Mouse (Mus musculus): ENCODE measurements at regions not wholly inside any gene's neighbourhood (a gene's known extent, or its start where the extent isn't known, plus 50 kb on each side); places are given as distances from the start of the nearest gene placed in this dataset.

DNA sequence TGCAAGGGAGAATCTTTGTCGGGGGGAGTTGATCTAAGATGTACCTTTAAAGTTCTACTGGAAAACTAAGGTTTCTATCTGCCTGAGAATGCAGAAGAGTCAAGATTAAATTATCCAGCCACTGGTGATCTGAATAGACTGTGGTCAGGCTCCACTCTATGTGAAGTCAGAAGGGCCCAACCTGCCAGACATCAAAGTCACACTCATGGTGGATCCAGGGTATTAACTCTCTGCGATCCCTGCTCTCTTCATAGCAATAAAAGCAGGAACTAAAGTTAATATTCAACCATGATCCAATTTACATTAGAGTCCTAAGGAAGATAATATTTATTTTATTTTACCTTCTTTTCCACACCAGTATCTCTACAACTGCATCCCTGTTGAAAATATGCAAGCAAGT is 242.5 kb downstream of the Efnb2 start:
- H3K27me3 ChIP-seq (replicated peaks) = no peaks in the 10 kb centered on the region
- no peak for TF ChIP-seq GATA1 (IDR thresholded peaks at IDR 0.05; ENCODE audit: borderline replicate concordance, low read length)
- no peak for TF ChIP-seq FLI1 (IDR thresholded peaks at IDR 0.05; ENCODE audit: low read length)
- H3K9me3 ChIP-seq = no peaks in the 10 kb centered on the region
- H3K36me3 ChIP-seq (replicated peaks; ENCODE audit: low read length) = no peaks in the 10 kb centered on the region
- H3K4me1 ChIP-seq = peaks cover 14% of the 10 kb centered on the region
- no peak overlapping the region for H3K4me3 ChIP-seq (replicated peaks)

DNA sequence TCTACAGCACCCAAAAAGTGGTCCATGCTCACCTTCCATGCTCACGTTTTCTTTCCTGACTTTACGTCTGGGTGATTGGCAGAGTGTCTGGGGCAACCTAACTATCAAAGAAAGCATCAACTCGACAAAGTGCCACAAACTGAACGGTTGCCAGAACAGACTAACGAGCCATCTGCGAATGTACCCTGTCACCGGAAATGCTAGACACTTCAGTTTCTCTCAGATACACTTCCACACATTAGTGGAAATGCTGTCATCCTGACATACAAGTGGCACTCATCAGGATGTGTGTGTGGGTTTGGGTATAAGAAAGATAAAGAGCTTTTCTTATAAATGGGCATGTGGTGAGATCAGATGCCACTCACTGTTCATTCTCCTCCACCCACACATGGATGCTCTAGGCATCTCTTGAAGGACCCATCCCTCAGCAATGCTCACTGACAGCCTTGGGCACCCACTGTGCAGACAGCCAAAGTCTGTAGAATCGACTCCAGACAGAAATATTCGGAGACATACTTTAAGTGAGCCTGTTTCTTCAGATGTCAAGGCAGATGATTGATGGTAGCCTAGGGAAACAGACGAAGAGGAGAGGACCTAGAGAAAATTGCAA is 244.8 kb downstream of the Efnb2 start:
- TF ChIP-seq FLI1 (IDR thresholded peaks at IDR 0.05; ENCODE audit: low read length) (no peak), GATA1 (IDR thresholded peaks at IDR 0.05; ENCODE audit: borderline replicate concordance, low read length) (no peak)
- Histone ChIP-seq H3K4me3 (replicated peaks) (peak overlapping the region; percentile 1), H3K36me3 (replicated peaks; ENCODE audit: low read length) (no peaks in the 10 kb centered on the region), H3K4me1 (peaks cover 14% of the 10 kb centered on the region), H3K27me3 (replicated peaks) (no peaks in the 10 kb centered on the region), H3K9me3 (no peaks in the 10 kb centered on the region)

DNA sequence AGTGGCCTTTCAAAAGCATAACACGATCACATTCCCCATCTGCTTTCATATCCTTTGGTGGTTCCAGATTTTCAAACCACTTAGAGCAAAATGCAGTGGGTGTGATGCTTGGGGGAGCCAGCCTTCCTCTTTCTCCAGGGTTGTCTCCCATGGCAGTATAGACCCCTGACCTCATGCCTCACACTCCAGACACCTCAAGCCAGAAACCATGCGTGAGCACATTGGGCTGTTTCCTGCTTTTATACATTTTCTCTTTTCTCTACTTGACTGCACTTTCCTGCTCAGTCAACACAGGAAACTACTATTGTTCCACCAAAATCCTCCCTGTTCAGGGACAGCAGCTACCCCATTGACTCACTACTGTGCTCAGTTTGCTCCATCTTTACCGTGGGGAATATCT is 253.7 kb downstream of the Efnb2 start:
- no peaks in the 10 kb centered on the region for H3K36me3 ChIP-seq (replicated peaks; ENCODE audit: low read length)
- peaks cover 11% of the 10 kb centered on the region for H3K9me3 ChIP-seq
- H3K27me3 ChIP-seq (replicated peaks) = no peaks in the 10 kb centered on the region
- no peak overlapping the region for H3K4me3 ChIP-seq (replicated peaks)
- H3K4me1 ChIP-seq = no peaks in the 10 kb centered on the region
- TF ChIP-seq GATA1 (IDR thresholded peaks at IDR 0.05; ENCODE audit: borderline replicate concordance, low read length) (no peak), FLI1 (IDR thresholded peaks at IDR 0.05; ENCODE audit: low read length) (no peak)

DNA sequence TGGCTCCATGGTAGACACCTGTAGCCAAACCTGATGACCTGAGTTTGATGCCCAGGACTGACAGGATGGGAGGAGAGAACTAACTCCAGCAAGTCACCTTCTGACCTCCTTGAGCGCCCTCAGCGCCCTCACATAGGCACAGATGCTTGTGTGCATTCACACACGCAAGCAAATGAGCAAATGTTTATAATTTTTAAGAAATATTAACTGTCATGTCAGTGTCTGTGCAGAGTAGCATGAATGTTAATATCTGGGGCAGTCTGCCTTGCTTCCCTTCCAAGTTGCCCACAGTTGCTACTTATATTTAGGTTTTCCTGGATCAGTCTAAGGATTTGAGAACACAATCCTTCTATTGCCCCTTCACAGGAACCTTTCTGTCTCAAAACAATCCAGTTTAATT is 257.6 kb downstream of the Efnb2 start:
- Histone ChIP-seq H3K36me3 (replicated peaks; ENCODE audit: low read length) (no peaks in the 10 kb centered on the region), H3K4me1 (no peaks in the 10 kb centered on the region), H3K9me3 (peaks cover 3% of the 10 kb centered on the region), H3K27me3 (replicated peaks) (no peaks in the 10 kb centered on the region), H3K4me3 (replicated peaks) (no peak overlapping the region)
- no peak for TF ChIP-seq GATA1 (IDR thresholded peaks at IDR 0.05; ENCODE audit: borderline replicate concordance, low read length)
- TF ChIP-seq FLI1 (IDR thresholded peaks at IDR 0.05; ENCODE audit: low read length) = no peak

DNA sequence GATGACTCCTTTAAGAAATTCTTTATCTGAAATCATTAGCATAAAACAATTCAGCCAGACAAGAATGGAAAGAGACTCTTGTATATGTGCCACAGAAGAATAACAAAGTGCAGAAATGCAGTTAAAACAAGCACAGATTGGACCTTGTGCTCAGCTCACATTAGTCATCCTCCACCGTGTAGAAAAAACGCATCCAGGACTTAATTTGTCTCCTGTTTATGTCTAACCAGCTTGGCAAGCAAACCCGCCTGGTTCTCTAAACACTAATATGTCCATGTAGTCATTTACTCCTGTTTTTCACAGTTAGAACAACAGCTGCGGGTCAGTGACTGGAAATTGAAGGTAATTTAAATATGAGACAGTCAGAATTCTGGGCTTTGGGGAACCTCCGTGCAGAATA is 268.7 kb downstream of the Efnb2 start:
- Histone ChIP-seq H3K27me3 (replicated peaks) (no peaks in the 10 kb centered on the region), H3K9me3 (peaks cover 6% of the 10 kb centered on the region; the same call in 1 of the 2 replicates), H3K4me3 (replicated peaks) (no peak overlapping the region), H3K36me3 (replicated peaks; ENCODE audit: low read length) (no peaks in the 10 kb centered on the region), H3K4me1 (no peaks in the 10 kb centered on the region)
- TF ChIP-seq GATA1 (IDR thresholded peaks at IDR 0.05; ENCODE audit: borderline replicate concordance, low read length) = no peak
- TF ChIP-seq FLI1 (IDR thresholded peaks at IDR 0.05; ENCODE audit: low read length) = no peak

DNA sequence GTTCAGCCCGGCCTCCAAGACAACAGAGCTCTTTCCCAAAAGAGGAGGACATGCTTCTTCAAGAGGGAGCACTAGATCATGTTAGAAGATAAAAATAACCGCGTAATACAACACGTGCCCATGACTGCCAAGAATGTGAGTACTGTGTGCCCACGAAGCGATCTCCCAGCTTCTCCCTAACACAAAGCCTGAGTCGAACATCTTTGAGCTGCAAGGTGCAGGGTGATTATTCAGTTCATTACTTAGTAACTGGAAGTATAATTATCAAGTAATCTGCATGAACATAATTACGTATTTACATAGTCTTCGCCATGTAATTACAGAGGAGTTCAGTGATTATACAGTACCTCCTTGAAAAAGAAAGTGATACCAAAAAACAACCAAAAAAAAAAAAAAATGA is 269.7 kb downstream of the Efnb2 start:
- Histone ChIP-seq H3K4me1 (no peaks in the 10 kb centered on the region), H3K4me3 (replicated peaks) (no peak overlapping the region), H3K27me3 (replicated peaks) (no peaks in the 10 kb centered on the region), H3K9me3 (peaks cover 6% of the 10 kb centered on the region; the same call in 1 of the 2 replicates), H3K36me3 (replicated peaks; ENCODE audit: low read length) (no peaks in the 10 kb centered on the region)
- no peak for TF ChIP-seq GATA1 (IDR thresholded peaks at IDR 0.05; ENCODE audit: borderline replicate concordance, low read length)
- no peak for TF ChIP-seq FLI1 (IDR thresholded peaks at IDR 0.05; ENCODE audit: low read length)

DNA sequence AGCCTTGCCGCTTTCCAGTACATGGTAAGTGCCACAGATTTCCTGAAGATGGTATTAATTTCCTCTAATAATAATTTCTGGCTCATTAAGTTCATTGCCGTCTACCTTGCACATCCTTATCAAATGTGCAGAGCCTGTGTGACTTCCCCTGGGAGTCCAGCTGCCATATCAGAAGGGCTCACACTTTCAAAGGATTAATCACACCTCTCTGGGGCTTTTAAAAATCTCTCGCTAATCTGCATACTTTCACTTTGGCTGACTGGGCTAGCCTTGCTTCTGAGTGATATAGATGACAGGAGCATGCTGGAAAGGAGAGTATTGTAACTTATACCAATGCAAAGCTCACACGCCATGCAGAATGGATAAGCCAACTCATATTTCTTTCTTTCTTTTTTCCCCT is 282.8 kb downstream of the Efnb2 start:
- Histone ChIP-seq H3K4me1 (no peaks in the 10 kb centered on the region), H3K27me3 (replicated peaks) (no peaks in the 10 kb centered on the region), H3K4me3 (replicated peaks) (no peak overlapping the region), H3K9me3 (peaks cover 5% of the 10 kb centered on the region; the same call in 1 of the 2 replicates), H3K36me3 (replicated peaks; ENCODE audit: low read length) (no peaks in the 10 kb centered on the region)
- TF ChIP-seq FLI1 (IDR thresholded peaks at IDR 0.05; ENCODE audit: low read length) (no peak), GATA1 (IDR thresholded peaks at IDR 0.05; ENCODE audit: borderline replicate concordance, low read length) (no peak)

DNA sequence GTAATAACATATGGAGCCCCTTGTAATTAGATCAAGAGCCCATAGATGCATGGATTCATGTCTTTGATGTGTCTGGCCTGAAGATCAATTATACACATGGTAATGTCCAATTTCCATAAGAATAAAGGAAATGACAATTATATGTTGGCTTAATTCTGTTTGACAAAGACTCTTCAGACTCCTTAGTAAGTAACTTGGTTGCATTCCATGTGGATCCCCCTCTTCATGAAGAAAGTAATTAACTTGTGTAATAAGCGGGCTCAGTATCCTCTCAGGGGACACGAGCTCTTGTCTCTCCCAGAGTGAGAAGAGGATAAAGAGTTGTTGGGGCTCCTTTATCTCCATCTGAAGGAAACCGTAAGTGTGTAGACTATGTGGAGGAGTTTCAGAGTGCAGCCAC is 284.3 kb downstream of the Efnb2 start:
- H3K4me3 ChIP-seq (replicated peaks) = no peak overlapping the region
- no peaks in the 10 kb centered on the region for H3K4me1 ChIP-seq
- no peaks in the 10 kb centered on the region for H3K36me3 ChIP-seq (replicated peaks; ENCODE audit: low read length)
- H3K27me3 ChIP-seq (replicated peaks) = no peaks in the 10 kb centered on the region
- H3K9me3 ChIP-seq = peaks cover 5% of the 10 kb centered on the region; the same call in 1 of the 2 replicates
- TF ChIP-seq FLI1 (IDR thresholded peaks at IDR 0.05; ENCODE audit: low read length) (no peak), GATA1 (IDR thresholded peaks at IDR 0.05; ENCODE audit: borderline replicate concordance, low read length) (no peak)

DNA sequence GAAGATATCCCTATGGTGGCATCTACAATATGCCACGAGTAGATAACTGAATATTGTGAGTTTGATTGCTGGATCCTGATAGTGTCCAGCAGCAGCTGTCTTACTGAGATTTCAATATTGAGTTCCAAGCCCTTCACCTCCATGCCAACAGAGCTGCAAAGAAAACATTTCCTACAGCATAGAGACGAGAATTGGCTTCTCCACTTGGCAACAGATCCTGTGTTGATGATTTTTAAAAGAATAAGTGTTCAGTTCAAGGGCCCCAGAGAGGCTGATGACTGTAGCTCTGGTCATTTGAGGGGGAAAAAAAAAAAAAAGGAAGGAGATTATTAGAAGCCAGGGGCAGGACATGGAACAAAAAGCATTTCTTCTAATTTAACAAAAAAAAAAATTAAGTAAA is 284.7 kb downstream of the Efnb2 start:
- Histone ChIP-seq H3K4me3 (replicated peaks) (no peak overlapping the region), H3K36me3 (replicated peaks; ENCODE audit: low read length) (no peaks in the 10 kb centered on the region), H3K4me1 (no peaks in the 10 kb centered on the region), H3K27me3 (replicated peaks) (no peaks in the 10 kb centered on the region), H3K9me3 (peaks cover 5% of the 10 kb centered on the region; the same call in 1 of the 2 replicates)
- TF ChIP-seq GATA1 (IDR thresholded peaks at IDR 0.05; ENCODE audit: borderline replicate concordance, low read length) (no peak), FLI1 (IDR thresholded peaks at IDR 0.05; ENCODE audit: low read length) (no peak)

DNA sequence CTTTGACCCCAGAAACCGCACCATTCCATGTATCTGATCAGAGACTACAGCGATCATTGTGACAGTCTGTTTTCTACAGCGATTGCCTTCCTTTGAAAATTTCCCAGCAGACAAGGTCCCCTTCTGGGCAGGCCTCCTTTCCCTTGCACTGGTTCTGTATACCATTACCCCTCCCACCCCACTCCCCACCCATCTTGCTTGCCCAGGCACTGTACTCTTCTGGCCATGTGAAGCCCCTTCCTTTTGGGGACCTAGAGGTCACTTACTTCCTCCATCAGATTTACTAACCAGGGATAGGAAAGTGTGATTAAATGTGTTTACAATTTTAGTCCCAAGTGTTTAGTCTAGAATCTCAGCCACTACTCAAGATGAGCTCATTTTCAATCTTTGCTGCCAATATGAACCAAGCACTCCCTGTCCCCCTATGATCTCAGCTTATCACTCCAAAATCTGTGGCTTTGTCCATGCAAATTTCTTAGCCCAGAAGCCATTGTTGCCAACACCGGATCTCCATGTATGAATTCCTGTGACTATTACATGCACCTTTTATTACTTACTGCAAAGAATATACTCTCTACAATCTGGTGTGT is 293.7 kb downstream of the Efnb2 start:
- no peaks in the 10 kb centered on the region for H3K27me3 ChIP-seq (replicated peaks)
- no peak overlapping the region for H3K4me3 ChIP-seq (replicated peaks)
- no peaks in the 10 kb centered on the region for H3K36me3 ChIP-seq (replicated peaks; ENCODE audit: low read length)
- no peak for TF ChIP-seq FLI1 (IDR thresholded peaks at IDR 0.05; ENCODE audit: low read length)
- no peak for TF ChIP-seq GATA1 (IDR thresholded peaks at IDR 0.05; ENCODE audit: borderline replicate concordance, low read length)
- no peaks in the 10 kb centered on the region for H3K9me3 ChIP-seq
- no peaks in the 10 kb centered on the region for H3K4me1 ChIP-seq
